Mouse (Mus musculus): ENCODE results near the gene Uhrf1.
"Not testable (repeated sequence)": the region's sequence is repeated elsewhere in the genome, so short reads cannot be mapped to it uniquely, and the experiment has no call there.

Uhrf1 gene

GRCm38 (mm10) chr17:56303160-56303846 lies at the start of gene Uhrf1:
TSS of gene Uhrf1 (plus strand) at chr17:56303321.
- DNase-seq: no peak

- DNase-seq: peak; percentile 65
These were observed 48.4 kb upstream of the Uhrf1 start for GRCm38 (mm10) chr17:56254695-56255094.

- no peak for DNase-seq
These were observed 47.7 kb upstream of the Uhrf1 start for GRCm38 (mm10) chr17:56255429-56255828.

- peak; percentile 98 for DNase-seq
These were observed 47.3 kb upstream of the Uhrf1 start for GRCm38 (mm10) chr17:56255863-56256238.

GRCm38 (mm10) chr17:56256239-56256881 lies 46.8 kb upstream of the Uhrf1 start, which contains the start of gene Fem1a:
TSS of gene Fem1a (plus strand) at chr17:56256810.
- DNase-seq: peak; percentile 99

- DNase-seq: peak; percentile 68
These were observed 45.8 kb upstream of the Uhrf1 start for GRCm38 (mm10) chr17:56257181-56257894.

- peak; percentile 58 for DNase-seq
These were observed 44.9 kb upstream of the Uhrf1 start for GRCm38 (mm10) chr17:56258269-56258668.

- not testable (repeated sequence) for DNase-seq
These were observed 44.3 kb upstream of the Uhrf1 start for GRCm38 (mm10) chr17:56258812-56259211.

- no peak for DNase-seq
These were observed 43.7 kb upstream of the Uhrf1 start for GRCm38 (mm10) chr17:56259301-56260037.

GRCm38 (mm10) chr17:56261166-56261565 lies 42.0 kb upstream of the Uhrf1 start:
- DNase-seq: no peak

GRCm38 (mm10) chr17:56262645-56263094 lies 40.5 kb upstream of the Uhrf1 start:
- no peak for DNase-seq

GRCm38 (mm10) chr17:56264020-56264419 lies 39.1 kb upstream of the Uhrf1 start:
- peak; percentile 83 for DNase-seq

GRCm38 (mm10) chr17:56265011-56265410 lies 38.1 kb upstream of the Uhrf1 start:
- no peak for DNase-seq

GRCm38 (mm10) chr17:56265869-56266268 lies 37.3 kb upstream of the Uhrf1 start:
- no peak for DNase-seq

GRCm38 (mm10) chr17:56266271-56266670 lies 36.9 kb upstream of the Uhrf1 start:
- no peak for DNase-seq

- DNase-seq: peak; percentile 90
These were observed 33.9 kb upstream of the Uhrf1 start for GRCm38 (mm10) chr17:56269153-56269630.

- no peak for DNase-seq
These were observed 33.4 kb upstream of the Uhrf1 start for GRCm38 (mm10) chr17:56269741-56270140.

- DNase-seq: no peak
These were observed 31.4 kb upstream of the Uhrf1 start for GRCm38 (mm10) chr17:56271609-56272253.

GRCm38 (mm10) chr17:56272644-56273043 lies 30.5 kb upstream of the Uhrf1 start:
- no peak for DNase-seq

GRCm38 (mm10) chr17:56273482-56273881 lies 29.6 kb upstream of the Uhrf1 start:
- no peak for DNase-seq

- DNase-seq: no peak
These were observed 29.1 kb upstream of the Uhrf1 start for GRCm38 (mm10) chr17:56273986-56274385.

- peak; percentile 52 for DNase-seq
These were observed 27.2 kb upstream of the Uhrf1 start for GRCm38 (mm10) chr17:56275842-56276480.
